Mouse (Mus musculus): ENCODE measurements around the gene Ahnak2. TPM values are rescaled to one million over a fixed set of nuclear protein-coding genes. Genes with fewer than 3 reads are reported as not detected.
A peak's percentile ranks its signal among the peaks of the same experiment; 100 is the strongest.

Gene Ahnak2
- total RNA-seq, 2 experiments from 2014 or later, result 12.2 to 18.6 TPM

DNA sequence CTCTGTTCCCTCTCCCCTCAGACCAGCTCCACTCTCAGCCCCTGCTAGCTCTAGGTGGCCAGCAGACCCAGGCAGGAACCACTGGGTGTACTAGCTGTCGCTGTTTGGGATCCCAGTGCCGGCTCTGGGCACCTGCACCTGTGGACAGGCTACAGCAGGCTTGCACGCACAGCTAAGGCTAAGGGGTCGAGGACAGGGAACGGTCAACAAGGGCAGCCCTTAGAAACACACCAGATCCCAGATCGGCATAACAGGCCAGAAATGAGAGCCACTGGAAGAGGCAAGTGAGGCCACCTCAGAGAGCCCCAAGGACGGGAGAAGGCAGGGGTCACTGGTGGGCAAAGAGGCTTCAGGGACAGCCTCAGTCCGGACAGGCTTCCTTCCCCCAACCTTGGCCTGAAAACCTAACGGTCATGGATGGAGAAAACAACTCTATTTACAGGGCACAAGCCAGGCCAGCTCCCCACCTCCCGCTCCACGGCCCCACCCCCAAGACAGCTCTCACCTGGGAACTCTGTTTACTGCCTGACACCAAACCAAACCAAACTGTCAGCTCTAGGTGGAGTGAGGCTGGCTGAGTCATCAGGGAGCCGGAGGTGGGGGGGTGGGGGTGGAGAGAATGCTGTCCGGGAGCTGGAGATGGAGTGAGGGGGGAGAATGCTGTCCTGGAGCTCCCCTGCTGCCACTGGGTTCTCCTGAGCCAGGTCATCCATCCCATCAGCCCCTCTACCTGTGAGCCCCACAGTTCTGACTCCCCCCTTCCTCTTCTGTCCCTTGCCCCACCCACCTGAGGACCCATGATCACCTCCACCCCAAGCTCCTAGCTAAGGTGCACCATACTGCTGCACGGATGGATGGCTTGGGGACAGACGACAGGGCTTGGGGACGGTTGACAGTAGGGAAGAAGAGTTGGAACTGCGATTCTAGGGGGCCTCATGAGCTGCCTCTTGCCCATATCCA is 5.6 kb downstream of the Ahnak2 start:
- DNase-seq, result no peak

GRCm38 (mm10) chr12:112795466-112796104 is 6.9 kb downstream of the Ahnak2 start:
- no peak for DNase-seq

DNA sequence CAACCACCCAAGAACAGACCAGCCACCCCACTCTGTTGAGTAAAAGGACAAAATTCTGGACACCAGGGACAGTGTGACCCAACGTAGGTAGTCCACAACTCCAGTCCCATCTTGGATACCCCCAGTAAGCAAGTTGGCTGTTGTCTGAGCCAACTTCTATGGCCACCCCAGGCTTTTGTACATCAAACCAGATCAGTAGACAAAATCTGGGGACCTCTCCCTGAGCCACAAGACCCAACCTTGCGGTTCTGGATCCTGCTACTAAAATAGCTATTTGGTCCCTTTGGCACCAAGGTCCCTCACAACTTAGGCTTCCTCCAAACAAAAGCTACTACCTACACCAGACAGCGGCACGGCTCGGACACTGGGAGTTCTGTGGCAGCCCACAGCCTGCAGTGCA is 7.5 kb downstream of the Ahnak2 start:
- no peak for DNase-seq

DNA sequence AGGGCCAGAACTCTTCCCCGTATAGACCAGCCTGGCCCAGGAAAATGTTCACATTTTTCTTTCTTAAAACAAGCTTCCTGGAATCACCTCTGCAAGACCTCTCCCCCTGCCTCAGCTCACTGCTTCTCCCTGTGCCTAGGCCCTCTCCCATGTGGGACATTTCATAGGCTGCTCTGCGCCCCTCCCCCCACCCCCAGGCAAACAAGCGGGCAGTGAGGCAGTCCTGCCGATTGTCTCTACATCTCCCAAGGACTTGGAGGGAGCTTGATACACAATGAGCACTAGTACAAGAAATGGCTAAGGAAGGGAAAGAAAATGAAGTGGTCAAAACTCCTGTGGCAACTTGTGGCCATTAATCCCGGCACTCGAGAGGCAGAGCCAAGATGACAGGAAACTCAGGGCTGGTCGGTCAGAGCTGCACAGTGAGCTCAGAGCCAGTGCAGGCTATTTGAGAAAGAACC is 8.1 kb downstream of the Ahnak2 start:
- DNase-seq, result no peak

DNA sequence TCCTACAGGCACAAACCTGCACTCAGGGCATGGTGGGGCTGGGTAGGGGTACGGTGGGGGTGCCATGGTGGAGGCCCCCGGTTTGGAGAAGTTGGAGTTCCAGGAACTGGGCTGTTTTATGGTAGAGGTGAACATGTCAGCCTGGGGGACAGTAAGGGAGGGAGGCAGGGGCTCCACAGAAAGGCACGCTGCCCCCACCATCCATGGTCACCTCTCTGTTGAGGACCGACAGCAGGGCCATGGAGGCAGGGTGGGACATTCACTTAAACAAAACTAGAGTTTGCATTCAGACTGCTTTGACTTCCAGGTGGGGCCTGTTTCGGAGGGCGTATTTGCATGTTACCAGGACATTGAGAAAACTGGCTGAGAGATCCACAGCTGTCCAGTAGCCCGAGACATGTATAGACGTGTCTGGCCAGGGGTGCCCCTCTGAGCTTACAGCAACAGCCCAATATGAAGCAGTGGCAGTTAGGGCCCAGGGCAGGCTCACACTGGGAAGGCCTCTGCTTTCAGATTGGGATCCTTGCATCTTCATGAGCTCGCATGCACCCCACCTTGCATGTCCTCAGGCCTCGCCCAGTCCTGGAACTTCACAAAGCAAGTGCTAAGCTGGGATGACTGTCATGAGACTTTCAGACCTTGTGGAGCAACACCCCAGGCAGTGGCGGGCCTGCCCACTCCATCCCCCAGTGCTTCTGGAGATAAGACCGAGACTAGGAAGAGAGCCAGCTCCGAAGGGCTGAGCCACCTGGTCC is 8.7 kb downstream of the Ahnak2 start:
- DNase-seq, result peak; percentile 47

DNA sequence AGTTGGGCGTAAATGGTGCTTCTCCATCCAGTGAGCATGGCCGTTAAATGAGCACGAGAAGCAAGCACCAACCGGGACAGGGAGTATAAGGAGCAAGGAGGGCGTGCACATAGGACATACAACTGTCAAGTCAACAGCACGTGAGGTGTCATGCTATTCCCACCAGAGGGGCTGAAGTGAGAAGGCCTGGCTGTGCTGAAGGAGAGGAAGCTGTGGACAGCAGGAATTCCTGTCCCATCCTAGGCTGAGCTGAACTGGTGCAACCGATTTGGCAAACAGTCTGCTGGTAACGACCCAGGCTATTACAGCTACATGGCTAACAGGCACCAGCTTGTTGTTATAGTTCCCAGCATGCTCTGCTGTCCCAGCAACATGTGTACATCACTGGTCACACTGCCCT is 11.4 kb downstream of the Ahnak2 start:
- no peak for DNase-seq

- DNase-seq, result no peak
Observed at GRCm38 (mm10) chr12:112774481-112774880, 28.0 kb downstream of the Ahnak2 start.

GRCm38 (mm10) chr12:112774026-112774425 is 28.4 kb downstream of the Ahnak2 start:
- no peak for DNase-seq

DNA sequence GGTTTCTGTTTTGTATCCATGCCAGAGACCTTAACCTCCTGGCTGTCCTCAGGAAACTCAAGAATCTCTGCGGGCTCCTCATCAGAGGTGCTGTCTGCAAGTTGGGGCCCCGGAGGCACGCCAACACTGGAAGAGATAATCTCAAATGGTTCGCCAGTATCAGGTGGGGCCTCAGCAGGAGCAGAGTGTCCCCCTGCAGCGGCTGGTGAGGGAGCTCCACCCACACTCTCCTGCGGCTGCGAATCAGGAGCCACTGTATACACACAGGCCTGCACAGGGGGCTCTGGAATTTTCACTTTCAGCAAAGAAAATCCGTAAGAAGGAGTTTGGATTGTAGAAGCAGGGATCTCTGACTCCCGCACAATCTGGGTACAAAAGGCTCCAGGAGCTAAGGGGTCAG is 29.1 kb downstream of the Ahnak2 start:
- no peak for DNase-seq

DNA sequence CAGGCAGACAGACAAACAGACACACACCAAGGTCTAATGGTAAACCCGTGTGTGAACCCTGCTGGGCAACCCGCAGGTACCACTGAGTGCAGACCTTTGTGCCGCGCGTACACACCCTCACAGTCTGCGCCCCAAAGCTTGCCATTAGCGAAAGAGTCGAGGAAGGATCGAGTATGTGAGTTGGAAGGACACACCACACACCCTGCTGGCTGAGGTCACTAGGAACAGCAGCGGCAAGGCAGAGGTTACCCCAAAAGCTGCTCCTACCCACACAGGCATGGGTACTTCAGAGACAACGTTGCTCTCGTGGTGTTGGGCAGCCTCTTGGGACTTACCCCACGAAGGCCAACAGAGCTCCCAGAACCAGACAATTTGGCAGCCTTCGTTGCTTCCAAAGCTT is 30.2 kb downstream of the Ahnak2 start:
- no peak for DNase-seq

- no peak for DNase-seq
Observed at GRCm38 (mm10) chr12:112770396-112770795, 32.1 kb downstream of the Ahnak2 start.

- DNase-seq, result no peak
Observed at GRCm38 (mm10) chr12:112769751-112770150, 32.7 kb downstream of the Ahnak2 start.

GRCm38 (mm10) chr12:112769031-112769430 is 33.4 kb downstream of the Ahnak2 start:
- no peak for DNase-seq

GRCm38 (mm10) chr12:112768166-112768565 is 34.3 kb downstream of the Ahnak2 start:
- no peak for DNase-seq

DNA sequence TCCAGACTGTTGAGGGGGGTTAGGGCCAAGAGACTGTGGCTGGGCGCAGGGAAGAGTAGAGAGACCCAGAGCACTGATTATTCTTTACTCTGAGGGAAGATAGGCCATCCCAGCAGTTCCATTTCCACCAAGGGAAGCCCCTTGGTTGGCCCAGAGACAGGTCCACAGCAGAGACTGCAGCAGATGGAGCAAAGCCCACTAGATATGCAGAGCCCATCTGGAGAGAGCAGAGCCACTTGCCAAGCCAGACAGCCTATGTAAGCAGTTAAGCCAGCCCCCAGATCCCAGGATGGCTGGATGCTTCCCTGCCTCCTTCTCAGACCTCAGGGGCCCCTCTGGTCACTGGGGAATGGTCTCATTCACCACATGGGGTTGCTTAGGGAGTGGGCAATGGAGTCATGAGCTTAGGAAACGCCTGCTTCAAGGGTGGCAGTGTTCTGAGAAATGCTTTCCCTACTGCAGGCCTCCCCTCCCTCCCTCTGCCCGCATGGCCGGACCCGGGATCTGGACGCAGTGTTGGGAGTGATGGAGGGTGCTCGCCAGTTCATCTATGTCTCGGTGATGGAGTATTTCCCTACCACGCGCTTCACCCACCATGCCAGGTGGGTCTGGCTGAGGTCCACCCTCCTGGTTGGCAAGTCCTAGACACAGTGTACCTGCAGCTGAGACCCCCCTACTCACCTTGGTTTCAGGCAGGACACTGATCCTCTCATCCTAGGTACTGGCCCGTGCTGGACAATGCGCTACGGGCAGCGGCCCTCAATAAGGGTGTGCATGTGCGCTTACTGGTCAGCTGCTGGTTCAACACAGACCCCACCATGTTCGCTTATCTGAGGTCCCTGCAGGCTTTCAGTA is 35.2 kb downstream of the Ahnak2 start:
- DNase-seq, result no peak

DNA sequence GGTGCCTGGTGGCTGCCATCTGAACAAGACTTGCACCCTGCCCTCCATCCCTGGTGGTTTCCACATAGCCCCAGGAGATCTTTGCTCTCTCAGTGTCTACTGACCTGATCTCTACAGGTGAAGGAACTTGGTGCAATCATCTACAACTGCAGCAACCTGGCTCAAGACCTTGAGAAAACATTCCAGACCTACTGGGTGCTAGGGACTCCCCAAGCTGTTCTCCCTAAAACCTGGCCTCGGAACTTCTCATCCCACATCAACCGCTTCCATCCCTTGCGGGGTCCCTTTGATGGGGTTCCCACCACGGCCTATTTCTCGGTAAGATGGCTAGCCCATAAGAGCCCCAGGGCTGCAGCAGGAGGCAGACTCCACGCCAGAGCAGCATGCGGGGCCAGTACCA is 35.9 kb downstream of the Ahnak2 start:
- DNase-seq, result no peak

- DNase-seq, result no peak
Observed at GRCm38 (mm10) chr12:112764991-112765390, 37.5 kb downstream of the Ahnak2 start.

- DNase-seq, result no peak
Observed at GRCm38 (mm10) chr12:112764141-112764540, 38.3 kb downstream of the Ahnak2 start.

- DNase-seq, result no peak
Observed at GRCm38 (mm10) chr12:112763176-112763575, 39.3 kb downstream of the Ahnak2 start.

- no peak for DNase-seq
Observed at GRCm38 (mm10) chr12:112762018-112762417, 40.4 kb downstream of the Ahnak2 start.

DNA sequence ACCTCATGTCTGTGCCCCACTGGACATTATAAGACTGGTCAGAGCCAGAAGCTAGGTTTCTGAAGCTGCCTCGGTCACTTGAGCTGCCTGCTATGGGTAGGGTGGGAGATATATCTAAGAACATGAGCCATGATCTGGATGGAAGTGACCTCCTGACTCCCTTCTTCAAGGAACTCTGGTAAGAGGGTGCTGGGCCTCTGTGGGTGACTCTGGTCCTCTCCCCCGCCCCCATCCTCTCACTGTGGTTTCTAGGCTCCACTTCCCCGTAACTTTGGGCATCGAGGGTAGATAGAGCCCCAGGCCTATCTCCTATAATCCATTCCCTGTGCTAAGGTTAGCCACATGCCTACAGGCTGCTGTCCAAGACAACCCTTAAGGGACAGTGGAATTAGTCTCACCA is 41.0 kb downstream of the Ahnak2 start:
- no peak for DNase-seq
